ENCODE assay signal across 11 mouse cellular contexts in the genomic region with DNA sequence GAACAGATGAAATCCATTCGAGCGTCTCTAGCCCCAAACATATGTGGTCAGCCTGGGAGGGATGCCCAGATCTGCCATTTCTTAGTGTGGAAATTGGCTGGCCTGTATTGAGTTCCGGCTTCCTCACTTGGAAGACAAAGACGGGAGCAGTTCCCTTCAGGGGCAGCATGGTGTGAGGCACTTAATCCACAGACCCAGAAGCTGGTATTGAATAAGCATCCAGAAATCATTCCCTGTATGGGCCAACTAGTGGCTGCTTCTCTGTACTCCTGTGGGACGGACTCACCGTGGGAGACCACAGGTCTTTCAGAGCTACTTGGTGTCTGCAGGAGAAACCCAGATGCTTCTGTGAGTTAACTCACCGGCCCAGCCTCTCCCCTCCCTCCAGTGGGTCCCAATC. TPM values are rescaled to one million over a fixed set of nuclear protein-coding genes. Genes with fewer than 3 reads are reported as not detected.
DNase-seq lines count a peak whose midpoint lies in the region; ATAC-seq lines count a peak whose summit lies in the region.
"Had no signal": no experiment of that assay in that cellular context is flagged by ENCODE, and none has a peak within 500 bp of the region (broad histone marks: within the 10 kb centered on the region; RNA-seq: fewer than 3 reads in every experiment).

No protein-coding gene starts in this region.

- no peak overlapping the region for H3K4me2 ChIP-seq in hindbrain, embryonic 15.5 days
- H3K4me2 ChIP-seq: heart, embryonic 13.5 days; liver, embryonic 11.5 days had no signal

- peak; percentile 55 for DNase-seq in heart, adult 11 months
- no peak for DNase-seq in heart, postnatal 25 days (ENCODE audit: low spot score)
- peak; percentile 84 for DNase-seq in Muller cell, postnatal 12 days (ENCODE audit: inconsistent ontology term)
- DNase-seq in cerebellum, postnatal 25 days, result peak; percentile 84 to 87
- DNase-seq in right cerebral cortex, postnatal 36 days (ENCODE audit: low spot score in 2 of 2), result no peak
- DNase-seq in frontal cortex, postnatal 25 days (ENCODE audit: low spot score in 2 of 2), result no peak

- intact Hi-C loops in heart, postnatal 25 days (cut with DNase I), result no loop called here

- H3K4me1 ChIP-seq in hindbrain, embryonic 15.5 days (replicated peaks), result peaks cover 57% of the 10 kb centered on the region
- H3K4me1 ChIP-seq: heart, embryonic 13.5 days had no signal

- ATAC-seq in hindbrain, embryonic 15.5 days (ENCODE audit: low FRiP score, low read depth), result peak; percentile 76
- ATAC-seq in frontal cortex, adult (ENCODE audit: low TSS enrichment), result no peak

- no peak overlapping the region for H3K9ac ChIP-seq in hindbrain, embryonic 15.5 days
- H3K9ac ChIP-seq: heart, embryonic 13.5 days had no signal

- 0 out of 2 replicates have a peak, but pooled peaks cover 3% of the 10 kb centered on the region for H3K36me3 ChIP-seq in hindbrain, embryonic 15.5 days
- H3K36me3 ChIP-seq: G1E; heart, embryonic 13.5 days had no signal

- WGBS in hindbrain, embryonic 15.5 days, result 49% methylated on average over 7 of the region's 7 CpGs

- no peaks in the 10 kb centered on the region for H3K27me3 ChIP-seq in hindbrain, embryonic 15.5 days
- H3K27me3 ChIP-seq: heart, embryonic 13.5 days had no signal

- peak overlapping the region; percentile 54 for H3K27ac ChIP-seq in hindbrain, embryonic 15.5 days (replicated peaks)
- H3K27ac ChIP-seq: heart, embryonic 13.5 days had no signal

- no peaks in the 10 kb centered on the region for H3K9me3 ChIP-seq in hindbrain, embryonic 15.5 days
- H3K9me3 ChIP-seq: G1E; heart, embryonic 13.5 days had no signal

- no peak overlapping the region for H3K4me3 ChIP-seq in hindbrain, embryonic 15.5 days
- H3K4me3 ChIP-seq: heart, embryonic 13.5 days had no signal

RNA-seq across cellular contexts. Expression of gene Kif5c, which starts 8.5 kb away (rescaled TPM):
- 1 to 10 TPM; 1.0 to 1.3 TPM for total RNA-seq in heart, postnatal 25 days (2021)
- polyA plus RNA-seq in hindbrain, embryonic 15.5 days (2015; fragmentation: Nextera tagmentation; extraction: Ambion mirVana), result 179 and 188 TPM in 2 replicates

Comparison
In these comparisons a context has a peak if more than half of its experiments do, and no peak if none do; other contexts are left out.
1. DNase-seq: peak in heart, adult 11 months (single experiment), Muller cell, postnatal 12 days (single experiment) and cerebellum, postnatal 25 days (2 of 2); none in heart, postnatal 25 days (single experiment), right cerebral cortex, postnatal 36 days (0 of 2) and frontal cortex, postnatal 25 days (0 of 2).